Mouse (Mus musculus): Measurements from ENCODE around the gene Llgl2.

GRCm38 (mm10) chr11:115902177-115902576 lies 78.3 kb downstream of the Llgl2 start:
- TF ChIP-seq CTCF (IDR thresholded peaks at IDR 0.05; ENCODE audit: borderline replicate concordance, insufficient read depth, low read depth, low read length) (no peak), POLR2A (IDR thresholded peaks at IDR 0.05; ENCODE audit: borderline replicate concordance, insufficient read depth, low read length) (no peak)
